Mouse (Mus musculus) limb, embryonic 11.5 days (tissue): ENCODE measurements around the gene Clmp. TPM values are rescaled to one million over a fixed set of nuclear protein-coding genes. Genes with fewer than 3 reads are reported as not detected.
A peak's percentile ranks its signal among the peaks of the same experiment; 100 is the strongest.
"Not testable (repeated sequence)": the region's sequence is repeated elsewhere in the genome, so short reads cannot be mapped to it uniquely, and the experiment has no call there.

Experiments
- ATAC-seq: fragments of 200-750 bp; cut with Nextera tagmentation; 2 replicates; pipeline ENCODE4 v1.8.0; 2017; ENCODE audit warnings: low read depth; ENCODE audit not compliant: insufficient number of reproducible peaks, low FRiP score, low TSS enrichment
- DNase-seq: peaks from one replicate; pipeline ENCODE4 v3.0.0-alpha.2; 2015; ENCODE audit warnings: low spot score
- H3K27ac ChIP-seq: fragments of 300-500 bp; sonication (generic); replicated peaks from 2 replicates; pipeline ENCODE4 v1.5.1; 2014; ENCODE audit warnings: low read depth, mild to moderate bottlenecking, low read length
- H3K27me3 ChIP-seq: fragments of 300-500 bp; sonication (generic); 2 replicates; pipeline ENCODE4 v1.6.1; 2014; ENCODE audit warnings: mild to moderate bottlenecking, low read length, mixed read lengths; ENCODE audit not compliant: control insufficient read depth, insufficient read depth
- H3K36me3 ChIP-seq: fragments of 300-500 bp; sonication (generic); 2 replicates; pipeline ENCODE4 v1.6.1; 2014; ENCODE audit warnings: mild to moderate bottlenecking, low read length, moderate library complexity, mixed read lengths; ENCODE audit not compliant: control insufficient read depth, insufficient read depth
- H3K4me1 ChIP-seq: fragments of 300-500 bp; sonication (generic); 2 replicates; pipeline ENCODE4 v1.6.1; 2014; ENCODE audit warnings: low read length, mixed read lengths; ENCODE audit not compliant: control insufficient read depth, insufficient read depth
- H3K4me2 ChIP-seq: fragments of 300-500 bp; sonication (generic); 2 replicates; pipeline ENCODE4 v1.6.1; 2014; ENCODE audit warnings: low read depth, mild to moderate bottlenecking, moderate library complexity; ENCODE audit not compliant: severe bottlenecking
- H3K4me3 ChIP-seq: fragments of 300-500 bp; sonication (generic); 2 replicates; pipeline ENCODE4 v1.5.1; 2014; ENCODE audit warnings: low read depth, low read length
- H3K9ac ChIP-seq: fragments of 300-500 bp; sonication (generic); 2 replicates; pipeline ENCODE4 v1.6.1; 2014; ENCODE audit warnings: mild to moderate bottlenecking, low read length
- H3K9me3 ChIP-seq: fragments of 300-500 bp; sonication (generic); 2 replicates; pipeline ENCODE4 v1.6.1; 2016; ENCODE audit warnings: low read length; ENCODE audit not compliant: control insufficient read depth
- WGBS: fragments of 180-500 bp; shearing (Covaris S2); extraction: QIAGEN DNeasy Blood & Tissue Kit; methylation state at CpG from one replicate; pipeline ENCODE4 v1.1.7; 2014; 5-methylcytosine and 5-hydroxymethylcytosine counted together
- polyA plus RNA-seq: library from polyadenylated mRNA; unstranded; fragments of >200 nt; fragmentation: Nextera tagmentation; extraction: Ambion mirVana; gene quantifications from 2 replicates; pipeline ENCODE4 v1.2.1, GENCODE M21; 2014

Gene Clmp
- polyA plus RNA-seq, 1 experiment from 2014 or later: 62.7 TPM

GRCm38 (mm10) chr9:40800675-40801612 lies 115.2 kb downstream of the Clmp start, which contains the start of gene Hspa8:
Gene Hspa8, plus strand, starts transcription at chr9:40800984.
- peaks cover 4% of the 10 kb centered on the region for H3K4me1 ChIP-seq
- no peaks in the 10 kb centered on the region for H3K27me3 ChIP-seq
- H3K27ac ChIP-seq: peak within 1 kb of the TSS; percentile 94
- ATAC-seq (peak; percentile 97), DNase-seq (peak; percentile 100)
- peak within 1 kb of the TSS; percentile 64 for H3K4me2 ChIP-seq
- peak within 1 kb of the TSS; percentile 99 for H3K9ac ChIP-seq
- H3K4me3 ChIP-seq: peak within 1 kb of the TSS; percentile 99
- no peaks in the 10 kb centered on the region for H3K9me3 ChIP-seq
- peaks cover 5% of the 10 kb centered on the region; the same call in 1 of the 2 replicates for H3K36me3 ChIP-seq
- under 1% methylated on average over 76 of the region's 83 CpGs for WGBS

- H3K4me1 ChIP-seq, H3K9me3 ChIP-seq, H3K27me3 ChIP-seq, H3K36me3 ChIP-seq: not testable (repeated sequence)
- peak overlapping the region; percentile 64 for H3K4me2 ChIP-seq
- peak; percentile 65 for DNase-seq
- H3K9ac ChIP-seq: peak overlapping the region; percentile 99
- peak overlapping the region; percentile 99 for H3K4me3 ChIP-seq
- WGBS: under 1% methylated on average over 28 of the region's 28 CpGs
- peak overlapping the region; percentile 94 for H3K27ac ChIP-seq
- peak; percentile 2 for ATAC-seq
Measured at GRCm38 (mm10) chr9:40801614-40802532, 116.1 kb downstream of the Clmp start.

- DNase-seq, H3K27me3 ChIP-seq, H3K27ac ChIP-seq, ATAC-seq, H3K9me3 ChIP-seq, H3K36me3 ChIP-seq: not testable (repeated sequence)
- Histone ChIP-seq H3K4me1 (peaks cover 12% of the 10 kb centered on the region), H3K4me3 (peak overlapping the region; percentile 99), H3K9ac (peak overlapping the region; percentile 99), H3K4me2 (peak overlapping the region; percentile 64)
- WGBS: 8% methylated on average over 8 of the region's 8 CpGs
Measured at GRCm38 (mm10) chr9:40802533-40802875, 116.7 kb downstream of the Clmp start.

- not testable (repeated sequence) for H3K4me2 ChIP-seq
Measured at GRCm38 (mm10) chr9:40804576-40804975, 118.8 kb downstream of the Clmp start.

GRCm38 (mm10) chr9:40805263-40805662 lies 119.5 kb downstream of the Clmp start:
- ATAC-seq: no peak
- DNase-seq: peak; percentile 81
- Histone ChIP-seq H3K9me3 (no peaks in the 10 kb centered on the region), H3K4me3 (no peak overlapping the region), H3K4me2 (no peak overlapping the region), H3K27me3 (no peaks in the 10 kb centered on the region), H3K36me3 (peaks cover 8% of the 10 kb centered on the region; the same call in 1 of the 2 replicates), H3K4me1 (peaks cover 12% of the 10 kb centered on the region), H3K27ac (no peak overlapping the region), H3K9ac (no peak overlapping the region)
- WGBS: 32% methylated on average over 2 of the region's 2 CpGs

More at GRCm38 (mm10) chr9:40804576-40804975, 118.8 kb downstream of the Clmp start:
- H3K9ac ChIP-seq, H3K27ac ChIP-seq, DNase-seq, H3K9me3 ChIP-seq, H3K27me3 ChIP-seq, ATAC-seq, H3K36me3 ChIP-seq, H3K4me3 ChIP-seq: not testable (repeated sequence)
- 72% methylated on average over 3 of the region's 3 CpGs for WGBS
- H3K4me1 ChIP-seq: peaks cover 12% of the 10 kb centered on the region

- DNase-seq: peak; percentile 53
Measured at GRCm38 (mm10) chr9:40806440-40807288, 120.9 kb downstream of the Clmp start.

GRCm38 (mm10) chr9:40807289-40807920 lies 121.6 kb downstream of the Clmp start:
- no peak; the same call in 1 of the 2 replicates for ATAC-seq
- Histone ChIP-seq H3K4me2 (no peak overlapping the region), H3K9ac (no peak overlapping the region), H3K27me3 (no peaks in the 10 kb centered on the region), H3K9me3 (no peaks in the 10 kb centered on the region), H3K4me3 (no peak overlapping the region), H3K27ac (no peak overlapping the region), H3K4me1 (peaks cover 12% of the 10 kb centered on the region), H3K36me3 (peaks cover 8% of the 10 kb centered on the region; the same call in 1 of the 2 replicates)
- no peak for DNase-seq
- WGBS: 33% methylated on average over 11 of the region's 11 CpGs

More at GRCm38 (mm10) chr9:40806440-40807288, 120.9 kb downstream of the Clmp start:
- H3K9ac ChIP-seq: no peak overlapping the region
- H3K27ac ChIP-seq: peak overlapping the region; percentile 22; the same call in 1 of the 2 replicates
- no peaks in the 10 kb centered on the region for H3K27me3 ChIP-seq
- peaks cover 8% of the 10 kb centered on the region; the same call in 1 of the 2 replicates for H3K36me3 ChIP-seq
- no peak overlapping the region for H3K4me2 ChIP-seq
- WGBS: 26% methylated on average over 5 of the region's 5 CpGs
- H3K4me1 ChIP-seq: peaks cover 12% of the 10 kb centered on the region
- H3K9me3 ChIP-seq: no peaks in the 10 kb centered on the region
- ATAC-seq: peak; percentile 52
- H3K4me3 ChIP-seq: no peak overlapping the region
